In genomic region chr1:155112875-155113274, GRCm38 (mm10) we compare ENCODE assay signal across 22 mouse cellular contexts.
"Had no signal": no experiment of that assay in that cellular context is flagged by ENCODE, and none has a peak within 500 bp of the region (broad histone marks: within the 10 kb centered on the region; RNA-seq: fewer than 3 reads in every experiment).

No protein-coding gene starts in this region.

- H3K4me3 ChIP-seq: heart, adult 2 months; heart, embryonic 13.5 days; heart, embryonic 15.5 days; limb, embryonic 13.5 days; limb, embryonic 15.5 days; liver, embryonic 12.5 days had no signal

- H3K4me2 ChIP-seq: heart, embryonic 11.5 days; heart, embryonic 13.5 days; heart, embryonic 15.5 days; limb, embryonic 13.5 days; limb, embryonic 15.5 days; liver, embryonic 12.5 days had no signal

- ATAC-seq: hindbrain, embryonic 16.5 days; intestine, embryonic 16.5 days; liver, embryonic 12.5 days had no signal

- H3K9ac ChIP-seq: heart, embryonic 13.5 days; heart, embryonic 15.5 days; limb, embryonic 13.5 days; limb, embryonic 15.5 days; liver, embryonic 12.5 days; liver, embryonic 14.5 days had no signal

- H3K27ac ChIP-seq: heart, adult 2 months; heart, embryonic 15.5 days; limb, embryonic 13.5 days; limb, embryonic 15.5 days; liver, embryonic 12.5 days; liver, embryonic 14.5 days had no signal

- H3K36me3 ChIP-seq: heart, embryonic 13.5 days; heart, embryonic 15.5 days; limb, embryonic 13.5 days; limb, embryonic 15.5 days; liver, embryonic 12.5 days had no signal

- DNase-seq: gastrocnemius, postnatal 14 days; gastrocnemius, postnatal 36 days; heart, adult 2 months; heart, postnatal 14 days; heart, postnatal 36 days; kidney, adult 11 months; kidney, adult 2 months; kidney, adult 9 months; kidney, postnatal 10 days; kidney, postnatal 36 days; layer of hippocampus, adult 9-11 months; layer of hippocampus, postnatal 36 days; left cerebral cortex, postnatal 4 days had no signal

- H3K9me3 ChIP-seq: heart, embryonic 13.5 days; heart, embryonic 15.5 days; limb, embryonic 13.5 days; limb, embryonic 15.5 days; liver, embryonic 12.5 days had no signal

- H3K27me3 ChIP-seq: heart, embryonic 13.5 days; heart, embryonic 15.5 days; limb, embryonic 13.5 days; limb, embryonic 15.5 days had no signal
